ENCODE assay signal across 15 mouse cellular contexts in the genomic region with DNA sequence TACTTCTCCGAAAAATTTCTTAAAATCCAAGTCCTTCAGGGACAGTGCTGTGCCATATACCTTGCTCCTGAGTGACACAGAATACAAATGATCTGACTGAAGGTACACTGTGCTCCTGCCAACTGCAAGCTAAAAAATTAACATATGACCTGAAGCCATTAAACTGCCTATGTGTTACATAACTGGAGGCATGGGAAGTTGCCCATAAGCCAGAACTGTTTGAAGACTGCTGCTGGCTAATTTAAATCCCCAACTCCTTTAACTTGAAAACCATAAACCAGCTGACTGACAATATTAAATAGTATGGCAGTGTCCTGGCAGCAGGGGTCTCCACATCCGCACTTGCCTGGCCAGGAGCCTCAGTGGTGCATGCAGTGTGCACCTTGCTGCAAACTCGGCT.
DNase-seq lines count a peak whose midpoint lies in the region; ATAC-seq and TF ChIP-seq lines count a peak whose summit lies in the region.
"Had no signal": no experiment of that assay in that cellular context is flagged by ENCODE, and none has a peak within 500 bp of the region (broad histone marks: within the 10 kb centered on the region; RNA-seq: fewer than 3 reads in every experiment).

No protein-coding gene starts in this region.

- H3K4me2 ChIP-seq in embryonic facial prominence, embryonic 12.5 days (replicated peaks), result no peak overlapping the region
- H3K4me2 ChIP-seq in embryonic facial prominence, embryonic 13.5 days, result no peak overlapping the region
- H3K4me2 ChIP-seq: liver, embryonic 12.5 days; lung, embryonic 14.5 days; midbrain, embryonic 12.5 days had no signal

- no peak; the same call in 1 of the 2 replicates for TF ChIP-seq CTCF in layer of hippocampus, adult 2 months (conservative IDR thresholded peaks at IDR 0.05)

- WGBS in embryonic facial prominence, embryonic 12.5 days, result 88% methylated on average over 3 of the region's 3 CpGs
- 88% methylated on average over 3 of the region's 3 CpGs for WGBS in embryonic facial prominence, embryonic 10.5 days
- WGBS in embryonic facial prominence, embryonic 13.5 days, result 84% methylated on average over 3 of the region's 3 CpGs

- no peak overlapping the region for H3K9ac ChIP-seq in embryonic facial prominence, embryonic 12.5 days
- no peak overlapping the region for H3K9ac ChIP-seq in embryonic facial prominence, embryonic 13.5 days
- H3K9ac ChIP-seq: liver, embryonic 12.5 days; lung, embryonic 14.5 days; midbrain, embryonic 12.5 days had no signal

- H3K4me3 ChIP-seq in embryonic facial prominence, embryonic 12.5 days, result no peak overlapping the region
- no peak overlapping the region for H3K4me3 ChIP-seq in embryonic facial prominence, embryonic 10.5 days
- no peak overlapping the region for H3K4me3 ChIP-seq in layer of hippocampus, adult 2 months
- no peak overlapping the region for H3K4me3 ChIP-seq in embryonic facial prominence, embryonic 13.5 days
- H3K4me3 ChIP-seq: forebrain, embryonic 10.5 days; liver, embryonic 12.5 days; midbrain, embryonic 12.5 days had no signal

- DNase-seq in embryonic facial prominence, embryonic 10.5 days (ENCODE audit: low spot score), result no peak
- DNase-seq in layer of hippocampus, adult 2 months (ENCODE audit: low spot score in 2 of 2), result no peak
- DNase-seq in layer of hippocampus, postnatal 14 days (ENCODE audit: low spot score in 2 of 2), result no peak
- DNase-seq in kidney, postnatal 25 days, result peak; percentile 53 to 69
- no peak for DNase-seq in spleen, adult 12 weeks (ENCODE audit: low spot score)
- DNase-seq: left cerebral cortex, postnatal 4 days; lung, embryonic 14.5 days; retina, postnatal 1 day; spleen, adult 18-20 months had no signal

- no peaks in the 10 kb centered on the region for H3K9me3 ChIP-seq in embryonic facial prominence, embryonic 12.5 days
- no peaks in the 10 kb centered on the region for H3K9me3 ChIP-seq in embryonic facial prominence, embryonic 10.5 days
- no peaks in the 10 kb centered on the region for H3K9me3 ChIP-seq in embryonic facial prominence, embryonic 13.5 days
- H3K9me3 ChIP-seq: forebrain, embryonic 10.5 days; liver, embryonic 12.5 days; midbrain, embryonic 12.5 days had no signal

- peak overlapping the region; percentile 52; the same call in 1 of the 2 replicates for H3K27ac ChIP-seq in embryonic facial prominence, embryonic 12.5 days
- H3K27ac ChIP-seq in embryonic facial prominence, embryonic 10.5 days (replicated peaks), result no peak overlapping the region
- peak overlapping the region; percentile 56; the same call in 1 of the 2 replicates for H3K27ac ChIP-seq in layer of hippocampus, adult 2 months
- peak overlapping the region; percentile 63 for H3K27ac ChIP-seq in embryonic facial prominence, embryonic 13.5 days
- H3K27ac ChIP-seq: forebrain, embryonic 10.5 days; liver, embryonic 12.5 days; macrophage; midbrain, embryonic 12.5 days had no signal

- no peaks in the 10 kb centered on the region for H3K27me3 ChIP-seq in embryonic facial prominence, embryonic 12.5 days
- peaks cover 10% of the 10 kb centered on the region; the same call in 1 of the 2 replicates for H3K27me3 ChIP-seq in embryonic facial prominence, embryonic 10.5 days (replicated peaks; ENCODE audit: low read depth, poor library complexity, severe bottlenecking)
- no peaks in the 10 kb centered on the region for H3K27me3 ChIP-seq in embryonic facial prominence, embryonic 13.5 days
- H3K27me3 ChIP-seq: midbrain, embryonic 12.5 days had no signal

- peaks cover 10% of the 10 kb centered on the region; the same call in 1 of the 2 replicates for H3K36me3 ChIP-seq in embryonic facial prominence, embryonic 12.5 days
- peaks cover 17% of the 10 kb centered on the region for H3K36me3 ChIP-seq in embryonic facial prominence, embryonic 10.5 days (replicated peaks)
- H3K36me3 ChIP-seq in embryonic facial prominence, embryonic 13.5 days, result peaks cover 15% of the 10 kb centered on the region
- H3K36me3 ChIP-seq: liver, embryonic 12.5 days had no signal

- no peak for ATAC-seq in embryonic facial prominence, embryonic 12.5 days (ENCODE audit: insufficient number of reproducible peaks, insufficient read depth, low FRiP score, low TSS enrichment)
- ATAC-seq in embryonic facial prominence, embryonic 13.5 days (ENCODE audit: insufficient number of reproducible peaks, insufficient read depth, low FRiP score, low TSS enrichment, low read depth), result no peak
- ATAC-seq: liver, embryonic 12.5 days had no signal

- peaks cover 15% of the 10 kb centered on the region; the same call in 1 of the 2 replicates for H3K4me1 ChIP-seq in embryonic facial prominence, embryonic 12.5 days
- H3K4me1 ChIP-seq in embryonic facial prominence, embryonic 10.5 days, result peaks cover 18% of the 10 kb centered on the region
- peaks cover 28% of the 10 kb centered on the region for H3K4me1 ChIP-seq in embryonic facial prominence, embryonic 13.5 days

Comparison
In these comparisons a context has a peak if more than half of its experiments do, and no peak if none do; other contexts are left out.
1. DNase-seq: peak in kidney, postnatal 25 days (2 of 2); none in embryonic facial prominence, embryonic 10.5 days (single experiment), layer of hippocampus, adult 2 months (0 of 2), layer of hippocampus, postnatal 14 days (0 of 2) and spleen, adult 12 weeks (single experiment).